Mouse (Mus musculus): ENCODE data around the gene Slc6a9. TPM values are rescaled to one million over a fixed set of nuclear protein-coding genes. Genes with fewer than 3 reads are reported as not detected.

Slc6a9 gene
- polyA plus RNA-seq, 1 experiment: 92.4 TPM

- WGBS: 16% methylated on average over 9 of the region's 9 CpGs
- no peak overlapping the region for H3K27ac ChIP-seq (ENCODE audit: control insufficient read depth, insufficient read depth, low read depth, low read length, poor library complexity)
- H3K4me3 ChIP-seq (replicated peaks; ENCODE audit: control insufficient read depth, low read depth, low read length): no peak overlapping the region
- no peaks in the 10 kb centered on the region; the same call in 1 of the 2 replicates for H3K4me1 ChIP-seq (ENCODE audit: control insufficient read depth, insufficient read depth, low read length)
- TF ChIP-seq POLR2A (IDR thresholded peaks at IDR 0.05; ENCODE audit: borderline replicate concordance, control insufficient read depth, low read depth, low read length): no peak
- TF ChIP-seq CTCF (IDR thresholded peaks at IDR 0.05; ENCODE audit: control insufficient read depth, insufficient read depth, low read length): no peak
Measured at GRCm38 (mm10) chr4:117893376-117893775, 59.1 kb downstream of the Slc6a9 start.

GRCm38 (mm10) chr4:117894601-117895000 lies 60.3 kb downstream of the Slc6a9 start:
- TF ChIP-seq CTCF (IDR thresholded peaks at IDR 0.05; ENCODE audit: control insufficient read depth, insufficient read depth, low read length): no peak
- no peak for TF ChIP-seq POLR2A (IDR thresholded peaks at IDR 0.05; ENCODE audit: borderline replicate concordance, control insufficient read depth, low read depth, low read length)
- Histone ChIP-seq H3K27ac (ENCODE audit: control insufficient read depth, insufficient read depth, low read depth, low read length, poor library complexity) (no peak overlapping the region), H3K4me3 (replicated peaks; ENCODE audit: control insufficient read depth, low read depth, low read length) (no peak overlapping the region), H3K4me1 (ENCODE audit: control insufficient read depth, insufficient read depth, low read length) (no peaks in the 10 kb centered on the region; the same call in 1 of the 2 replicates)
- WGBS: 89% methylated on average over 8 of the region's 8 CpGs

DNA sequence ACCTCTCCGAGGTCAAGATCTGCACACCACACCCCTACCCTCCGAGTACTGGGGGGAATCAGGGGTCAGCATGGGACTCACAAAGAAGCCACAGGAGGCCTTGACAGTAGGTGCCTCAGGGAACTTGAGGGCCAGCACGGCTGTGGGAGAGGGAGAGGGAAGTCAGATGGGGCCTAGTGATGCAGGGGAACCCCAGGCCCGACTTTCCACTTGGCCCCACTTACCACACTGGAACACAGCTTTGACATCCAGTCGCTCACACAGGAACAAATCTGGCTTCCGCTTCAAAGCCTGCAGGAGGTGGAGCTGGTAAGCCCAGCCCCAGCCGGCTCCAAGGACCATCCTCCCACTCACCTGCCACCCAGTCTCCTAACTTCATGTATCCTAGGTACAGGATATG lies 61.0 kb downstream of the Slc6a9 start:
- TF ChIP-seq CTCF (IDR thresholded peaks at IDR 0.05; ENCODE audit: control insufficient read depth, insufficient read depth, low read length) (no peak), POLR2A (IDR thresholded peaks at IDR 0.05; ENCODE audit: borderline replicate concordance, control insufficient read depth, low read depth, low read length) (no peak)
- no peak overlapping the region for H3K27ac ChIP-seq (ENCODE audit: control insufficient read depth, insufficient read depth, low read depth, low read length, poor library complexity)
- 78% methylated on average over 7 of the region's 7 CpGs for WGBS
- H3K4me1 ChIP-seq (ENCODE audit: control insufficient read depth, insufficient read depth, low read length): no peaks in the 10 kb centered on the region; the same call in 1 of the 2 replicates
- H3K4me3 ChIP-seq (replicated peaks; ENCODE audit: control insufficient read depth, low read depth, low read length): no peak overlapping the region

GRCm38 (mm10) chr4:117896031-117896430 lies 61.7 kb downstream of the Slc6a9 start:
- Histone ChIP-seq H3K4me3 (replicated peaks; ENCODE audit: control insufficient read depth, low read depth, low read length) (no peak overlapping the region), H3K4me1 (ENCODE audit: control insufficient read depth, insufficient read depth, low read length) (no peaks in the 10 kb centered on the region; the same call in 1 of the 2 replicates), H3K27ac (ENCODE audit: control insufficient read depth, insufficient read depth, low read depth, low read length, poor library complexity) (no peak overlapping the region)
- no peak for TF ChIP-seq CTCF (IDR thresholded peaks at IDR 0.05; ENCODE audit: control insufficient read depth, insufficient read depth, low read length)
- no peak for TF ChIP-seq POLR2A (IDR thresholded peaks at IDR 0.05; ENCODE audit: borderline replicate concordance, control insufficient read depth, low read depth, low read length)
- 96% methylated on average over 6 of the region's 6 CpGs for WGBS

GRCm38 (mm10) chr4:117898111-117898510 lies 63.8 kb downstream of the Slc6a9 start:
- Histone ChIP-seq H3K4me1 (ENCODE audit: control insufficient read depth, insufficient read depth, low read length) (no peaks in the 10 kb centered on the region), H3K27ac (ENCODE audit: control insufficient read depth, insufficient read depth, low read depth, low read length, poor library complexity) (no peak overlapping the region), H3K4me3 (replicated peaks; ENCODE audit: control insufficient read depth, low read depth, low read length) (no peak overlapping the region)
- TF ChIP-seq POLR2A (IDR thresholded peaks at IDR 0.05; ENCODE audit: borderline replicate concordance, control insufficient read depth, low read depth, low read length) (no peak), CTCF (IDR thresholded peaks at IDR 0.05; ENCODE audit: control insufficient read depth, insufficient read depth, low read length) (no peak)
- WGBS: 67% methylated on average over 3 of the region's 3 CpGs

- WGBS: 87% methylated on average over 10 of the region's 10 CpGs
- no peaks in the 10 kb centered on the region for H3K4me1 ChIP-seq (ENCODE audit: control insufficient read depth, insufficient read depth, low read length)
- TF ChIP-seq CTCF (IDR thresholded peaks at IDR 0.05; ENCODE audit: control insufficient read depth, insufficient read depth, low read length) (no peak), POLR2A (IDR thresholded peaks at IDR 0.05; ENCODE audit: borderline replicate concordance, control insufficient read depth, low read depth, low read length) (no peak)
Measured at GRCm38 (mm10) chr4:117904094-117904493, 69.8 kb downstream of the Slc6a9 start.

GRCm38 (mm10) chr4:117904761-117905160 lies 70.5 kb downstream of the Slc6a9 start:
- 90% methylated on average over 8 of the region's 8 CpGs for WGBS
- TF ChIP-seq CTCF (IDR thresholded peaks at IDR 0.05; ENCODE audit: control insufficient read depth, insufficient read depth, low read length) (no peak), POLR2A (IDR thresholded peaks at IDR 0.05; ENCODE audit: borderline replicate concordance, control insufficient read depth, low read depth, low read length) (no peak)

More at GRCm38 (mm10) chr4:117904094-117904493, 69.8 kb downstream of the Slc6a9 start:
- Histone ChIP-seq H3K4me3 (replicated peaks; ENCODE audit: control insufficient read depth, low read depth, low read length) (no peak overlapping the region), H3K27ac (ENCODE audit: control insufficient read depth, insufficient read depth, low read depth, low read length, poor library complexity) (no peak overlapping the region)

GRCm38 (mm10) chr4:117906196-117906595 lies 71.9 kb downstream of the Slc6a9 start:
- H3K4me3 ChIP-seq (replicated peaks; ENCODE audit: control insufficient read depth, low read depth, low read length): no peak overlapping the region

More at GRCm38 (mm10) chr4:117904761-117905160, 70.5 kb downstream of the Slc6a9 start:
- no peaks in the 10 kb centered on the region for H3K4me1 ChIP-seq (ENCODE audit: control insufficient read depth, insufficient read depth, low read length)
- H3K4me3 ChIP-seq (replicated peaks; ENCODE audit: control insufficient read depth, low read depth, low read length): no peak overlapping the region
- no peak overlapping the region for H3K27ac ChIP-seq (ENCODE audit: control insufficient read depth, insufficient read depth, low read depth, low read length, poor library complexity)

More at GRCm38 (mm10) chr4:117906196-117906595, 71.9 kb downstream of the Slc6a9 start:
- WGBS: 90% methylated on average over 3 of the region's 3 CpGs
- H3K27ac ChIP-seq (ENCODE audit: control insufficient read depth, insufficient read depth, low read depth, low read length, poor library complexity): no peak overlapping the region
- H3K4me1 ChIP-seq (ENCODE audit: control insufficient read depth, insufficient read depth, low read length): no peaks in the 10 kb centered on the region
- TF ChIP-seq POLR2A (IDR thresholded peaks at IDR 0.05; ENCODE audit: borderline replicate concordance, control insufficient read depth, low read depth, low read length) (no peak), CTCF (IDR thresholded peaks at IDR 0.05; ENCODE audit: control insufficient read depth, insufficient read depth, low read length) (no peak)
